Mouse (Mus musculus): ENCODE measurements around the gene Arg1. TPM values are rescaled to one million over a fixed set of nuclear protein-coding genes. Genes with fewer than 3 reads are reported as not detected.

Gene Arg1
- 1.7 and 2.3 TPM in 2 replicates for polyA plus RNA-seq (2015; fragmentation: Nextera tagmentation; extraction: Ambion mirVana)

- no peaks in the 10 kb centered on the region for H3K36me3 ChIP-seq
- H3K4me3 ChIP-seq, result 0 out of 2 replicates have a peak within 1 kb of the TSS, but pooled peaks have one; percentile 10
- ATAC-seq (ENCODE audit: borderline replicate concordance, extremely low read depth, low FRiP score, low TSS enrichment), result peak; percentile 45; the same call in 1 of the 2 replicates
- 15% methylated on average over 14 of the region's 14 CpGs for WGBS
- H3K27ac ChIP-seq, result no peak within 1 kb of the TSS
- peaks cover 13% of the 10 kb centered on the region for H3K4me1 ChIP-seq
- H3K27me3 ChIP-seq, result no peaks in the 10 kb centered on the region
- peak within 1 kb of the TSS; percentile 46 for H3K4me2 ChIP-seq
- no peaks in the 10 kb centered on the region for H3K9me3 ChIP-seq
- H3K9ac ChIP-seq, result no peak within 1 kb of the TSS
These were observed at the start of gene Arg1 for GRCm38 (mm10) chr10:24926962-24927720. Arg1 (minus strand) TSS chr10:24927484.

- no peak overlapping the region for H3K4me3 ChIP-seq
- H3K4me1 ChIP-seq, result peaks cover 8% of the 10 kb centered on the region; the same call in 1 of the 2 replicates
- H3K4me2 ChIP-seq, result no peak overlapping the region
- H3K27ac ChIP-seq, result no peak overlapping the region
- no peaks in the 10 kb centered on the region for H3K9me3 ChIP-seq
- 84% methylated on average over 11 of the region's 11 CpGs for WGBS
- ATAC-seq (ENCODE audit: borderline replicate concordance, extremely low read depth, low FRiP score, low TSS enrichment), result no peak
- no peaks in the 10 kb centered on the region for H3K27me3 ChIP-seq
- H3K9ac ChIP-seq, result no peak overlapping the region
- no peaks in the 10 kb centered on the region for H3K36me3 ChIP-seq
These were observed 46.7 kb upstream of the Arg1 start for GRCm38 (mm10) chr10:24973845-24974514.

GRCm38 (mm10) chr10:24973385-24973784 is 46.1 kb upstream of the Arg1 start:
- WGBS, result 30% methylated on average over 5 of the region's 5 CpGs
- Histone ChIP-seq H3K4me3 (no peak overlapping the region), H3K4me1 (peaks cover 8% of the 10 kb centered on the region; the same call in 1 of the 2 replicates), H3K4me2 (no peak overlapping the region), H3K27me3 (no peaks in the 10 kb centered on the region), H3K9ac (no peak overlapping the region), H3K27ac (no peak overlapping the region), H3K9me3 (no peaks in the 10 kb centered on the region), H3K36me3 (no peaks in the 10 kb centered on the region)
- no peak for ATAC-seq (ENCODE audit: borderline replicate concordance, extremely low read depth, low FRiP score, low TSS enrichment)

DNA sequence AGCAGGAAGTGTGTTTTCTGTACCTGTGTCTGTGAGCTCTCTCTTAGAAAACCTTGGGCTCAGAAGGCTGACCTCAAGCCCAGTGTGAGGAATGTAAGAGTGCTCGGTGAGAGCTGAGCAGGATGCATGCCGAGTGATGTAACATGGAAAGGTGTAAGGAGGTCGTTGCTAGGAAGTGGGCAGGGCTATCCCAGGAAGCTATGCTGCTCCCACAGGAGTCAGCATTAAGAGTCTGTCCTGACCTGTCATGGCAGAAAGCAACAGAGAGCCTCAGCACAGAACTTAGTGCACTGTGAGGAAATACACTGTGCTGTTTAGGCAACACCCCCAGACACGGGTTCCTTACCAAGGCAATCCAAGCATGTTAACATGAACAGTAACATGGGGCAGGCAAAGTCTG is 45.6 kb upstream of the Arg1 start:
- no peaks in the 10 kb centered on the region for H3K27me3 ChIP-seq
- no peak overlapping the region for H3K4me3 ChIP-seq
- WGBS, result 20% methylated on average over 4 of the region's 4 CpGs
- H3K9me3 ChIP-seq, result no peaks in the 10 kb centered on the region
- H3K4me2 ChIP-seq, result no peak overlapping the region
- peaks cover 8% of the 10 kb centered on the region; the same call in 1 of the 2 replicates for H3K4me1 ChIP-seq
- ATAC-seq (ENCODE audit: borderline replicate concordance, extremely low read depth, low FRiP score, low TSS enrichment), result no peak
- no peak overlapping the region for H3K9ac ChIP-seq
- H3K27ac ChIP-seq, result no peak overlapping the region
- no peaks in the 10 kb centered on the region for H3K36me3 ChIP-seq

- H3K4me1 ChIP-seq, result no peaks in the 10 kb centered on the region
- H3K27ac ChIP-seq, result no peak overlapping the region
- no peak overlapping the region for H3K4me2 ChIP-seq
- H3K27me3 ChIP-seq, result no peaks in the 10 kb centered on the region
- H3K4me3 ChIP-seq, result no peak overlapping the region
- no peaks in the 10 kb centered on the region for H3K36me3 ChIP-seq
- H3K9me3 ChIP-seq, result no peaks in the 10 kb centered on the region
- WGBS, result 57% methylated on average over 12 of the region's 12 CpGs
- no peak overlapping the region for H3K9ac ChIP-seq
- no peak for ATAC-seq (ENCODE audit: borderline replicate concordance, extremely low read depth, low FRiP score, low TSS enrichment)
These were observed 38.7 kb upstream of the Arg1 start for GRCm38 (mm10) chr10:24965821-24966550.

DNA sequence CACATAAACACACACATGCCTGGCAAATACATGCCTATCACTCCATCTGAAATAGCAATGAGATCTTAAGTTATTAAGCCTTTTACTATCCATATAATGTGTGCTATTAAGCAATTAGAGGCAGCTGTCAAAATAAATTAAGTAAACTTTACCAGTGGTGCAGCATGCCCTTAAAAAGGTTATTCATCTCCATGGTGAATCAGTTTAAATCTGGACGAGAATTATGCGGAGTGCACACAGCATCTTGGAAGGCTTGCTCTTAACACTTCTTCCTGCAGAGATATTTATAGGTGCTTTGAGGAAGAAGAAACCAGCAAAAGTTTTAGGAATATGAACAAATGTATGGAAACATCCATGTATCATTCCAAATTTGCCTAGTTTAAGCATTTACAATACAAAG is 34.6 kb upstream of the Arg1 start:
- H3K4me1 ChIP-seq, result peaks cover 15% of the 10 kb centered on the region
- H3K27ac ChIP-seq, result no peak overlapping the region
- no peaks in the 10 kb centered on the region for H3K9me3 ChIP-seq
- no peak overlapping the region for H3K4me2 ChIP-seq
- WGBS, result 55% methylated on average over 2 of the region's 2 CpGs
- H3K27me3 ChIP-seq, result peaks cover 4% of the 10 kb centered on the region; the same call in 1 of the 2 replicates
- H3K36me3 ChIP-seq, result no peaks in the 10 kb centered on the region
- H3K4me3 ChIP-seq, result no peak overlapping the region
- no peak for ATAC-seq (ENCODE audit: borderline replicate concordance, extremely low read depth, low FRiP score, low TSS enrichment)
- H3K9ac ChIP-seq, result no peak overlapping the region

DNA sequence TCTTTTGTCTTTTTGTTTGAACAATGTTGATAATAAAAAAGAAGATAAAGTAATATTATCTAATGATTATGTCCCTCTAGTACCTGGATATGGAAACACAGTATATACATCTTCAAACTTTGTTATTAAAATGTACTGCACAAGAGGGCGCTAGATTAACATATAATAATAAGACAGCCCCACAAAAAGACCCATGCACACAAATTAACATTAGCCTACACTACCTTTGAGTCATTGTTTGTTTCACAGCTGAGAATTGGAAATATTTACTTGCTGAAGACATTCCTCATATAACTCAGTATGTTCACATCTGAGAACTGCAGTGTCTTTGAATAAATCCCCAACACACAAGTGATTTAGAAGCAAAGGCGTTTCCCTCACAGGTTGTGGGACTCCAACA is 33.8 kb upstream of the Arg1 start:
- 42% methylated on average over 2 of the region's 2 CpGs for WGBS
- no peak for ATAC-seq (ENCODE audit: borderline replicate concordance, extremely low read depth, low FRiP score, low TSS enrichment)
- Histone ChIP-seq H3K36me3 (no peaks in the 10 kb centered on the region), H3K4me3 (no peak overlapping the region), H3K27ac (no peak overlapping the region), H3K27me3 (peaks cover 7% of the 10 kb centered on the region; the same call in 1 of the 2 replicates), H3K4me1 (peaks cover 15% of the 10 kb centered on the region), H3K9ac (no peak overlapping the region), H3K4me2 (no peak overlapping the region), H3K9me3 (no peaks in the 10 kb centered on the region)

DNA sequence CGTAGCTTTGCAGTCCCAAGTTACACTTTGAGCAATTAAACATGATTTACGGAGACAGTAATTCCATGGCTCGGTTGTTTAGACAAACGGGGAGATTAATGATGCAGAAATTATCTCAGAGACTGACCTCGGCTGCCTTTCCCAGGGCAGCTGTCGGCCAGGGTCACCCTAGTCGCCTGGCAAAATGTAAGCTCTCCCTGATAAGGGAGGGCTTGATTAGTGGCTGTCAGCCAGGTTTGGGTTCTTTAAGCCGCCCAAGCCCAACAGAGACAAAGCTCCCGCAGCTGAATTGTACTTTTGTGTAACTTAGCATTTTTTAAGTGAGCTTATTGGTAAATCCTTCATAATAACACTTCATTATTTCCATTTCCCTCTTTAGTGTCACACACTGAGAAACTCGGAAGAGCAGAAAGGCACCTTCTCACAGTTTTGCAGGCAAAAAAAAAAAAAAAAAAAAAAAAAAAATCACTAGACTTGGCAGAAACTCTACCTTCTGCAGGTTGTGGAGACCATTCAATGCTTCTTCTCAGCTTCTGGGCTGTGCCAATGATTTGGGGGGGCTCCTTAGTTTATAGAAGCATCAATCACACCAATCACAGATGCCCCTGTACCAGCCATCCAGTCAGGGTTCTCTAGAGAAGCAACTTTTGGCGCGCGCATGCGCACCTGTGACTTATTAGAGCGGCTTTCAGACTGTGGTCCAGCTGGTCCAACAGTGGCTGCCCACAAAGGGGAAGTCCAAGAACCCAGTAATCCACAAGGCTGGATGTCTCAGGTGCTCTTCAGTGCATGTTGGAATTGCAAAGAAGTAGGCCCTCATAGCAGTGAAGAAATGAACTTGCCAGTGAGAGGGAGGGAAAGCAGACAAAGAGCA is 32.0 kb upstream of the Arg1 start:
- Histone ChIP-seq H3K4me1 (peaks cover 15% of the 10 kb centered on the region), H3K4me2 (peak overlapping the region; percentile 33), H3K9ac (no peak overlapping the region), H3K36me3 (no peaks in the 10 kb centered on the region), H3K4me3 (no peak overlapping the region), H3K27me3 (peaks cover 7% of the 10 kb centered on the region; the same call in 1 of the 2 replicates), H3K27ac (no peak overlapping the region), H3K9me3 (no peaks in the 10 kb centered on the region)
- peak; percentile 52; the same call in 1 of the 2 replicates for ATAC-seq (ENCODE audit: borderline replicate concordance, extremely low read depth, low FRiP score, low TSS enrichment)
- WGBS, result 27% methylated on average over 15 of the region's 15 CpGs

GRCm38 (mm10) chr10:24958280-24959042 is 31.2 kb upstream of the Arg1 start:
- Histone ChIP-seq H3K9me3 (no peaks in the 10 kb centered on the region), H3K4me2 (peak overlapping the region; percentile 33), H3K27me3 (peaks cover 7% of the 10 kb centered on the region; the same call in 1 of the 2 replicates), H3K27ac (no peak overlapping the region), H3K4me3 (no peak overlapping the region), H3K9ac (no peak overlapping the region), H3K36me3 (no peaks in the 10 kb centered on the region), H3K4me1 (peaks cover 15% of the 10 kb centered on the region)
- ATAC-seq (ENCODE audit: borderline replicate concordance, extremely low read depth, low FRiP score, low TSS enrichment), result no peak
- WGBS, result 17% methylated on average over 15 of the region's 15 CpGs

DNA sequence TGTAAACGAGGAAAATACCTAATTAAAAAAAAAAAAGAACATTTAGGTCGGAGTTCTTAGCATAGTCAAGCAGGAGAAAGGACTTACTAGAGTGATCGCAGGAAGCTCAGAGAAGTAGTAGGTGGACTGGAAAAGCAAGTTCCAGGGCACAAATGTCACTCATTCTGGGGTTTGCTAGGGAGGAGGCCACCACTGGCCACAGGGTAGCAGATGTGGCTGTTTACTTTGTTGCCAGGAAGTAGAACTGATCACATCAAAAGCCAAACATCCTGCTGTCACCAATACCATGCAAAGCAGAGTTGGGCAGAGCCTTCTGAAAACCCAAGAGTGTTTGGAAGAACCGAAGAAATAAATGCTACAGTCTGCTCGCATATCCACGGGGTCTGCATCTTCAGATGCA is 26.6 kb upstream of the Arg1 start:
- no peak for ATAC-seq (ENCODE audit: borderline replicate concordance, extremely low read depth, low FRiP score, low TSS enrichment)
- no peaks in the 10 kb centered on the region for H3K36me3 ChIP-seq
- no peak overlapping the region for H3K9ac ChIP-seq
- peaks cover 7% of the 10 kb centered on the region; the same call in 1 of the 2 replicates for H3K27me3 ChIP-seq
- no peaks in the 10 kb centered on the region for H3K9me3 ChIP-seq
- 65% methylated on average over 6 of the region's 6 CpGs for WGBS
- no peak overlapping the region for H3K27ac ChIP-seq
- peaks cover 7% of the 10 kb centered on the region for H3K4me1 ChIP-seq
- H3K4me2 ChIP-seq, result no peak overlapping the region
- no peak overlapping the region for H3K4me3 ChIP-seq
